Mouse (Mus musculus): ENCODE measurements around the gene Nnat. TPM values are rescaled to one million over a fixed set of nuclear protein-coding genes. Genes with fewer than 3 reads are reported as not detected.
"Not testable (repeated sequence)": the region's sequence is repeated elsewhere in the genome, so short reads cannot be mapped to it uniquely, and the experiment has no call there.

The Nnat gene
- polyA plus RNA-seq, 1 experiment: 25.3 TPM

GRCm38 (mm10) chr2:157571224-157571832, 11.4 kb downstream of the Nnat start, which contains the start of gene Blcap:
Gene Blcap (minus strand): TSS chr2:157571274.
- TF ChIP-seq CTCF (IDR thresholded peaks at IDR 0.05; ENCODE audit: insufficient read depth, low read length) (peak; percentile 45; the same call in 1 of the 2 replicates), POLR2A (IDR thresholded peaks at IDR 0.05; ENCODE audit: borderline replicate concordance, extremely low read depth, low read depth, low read length) (no peak)
- WGBS: 6% methylated on average over 6 of the region's 6 CpGs
- peak; percentile 58 for DNase-seq
- Histone ChIP-seq H3K4me1 (ENCODE audit: control insufficient read depth, insufficient read depth, low read length) (peaks cover 4% of the 10 kb centered on the region; the same call in 1 of the 2 replicates), H3K4me3 (replicated peaks; ENCODE audit: extremely low read depth, low read depth, low read length) (no peak within 1 kb of the TSS)

DNA sequence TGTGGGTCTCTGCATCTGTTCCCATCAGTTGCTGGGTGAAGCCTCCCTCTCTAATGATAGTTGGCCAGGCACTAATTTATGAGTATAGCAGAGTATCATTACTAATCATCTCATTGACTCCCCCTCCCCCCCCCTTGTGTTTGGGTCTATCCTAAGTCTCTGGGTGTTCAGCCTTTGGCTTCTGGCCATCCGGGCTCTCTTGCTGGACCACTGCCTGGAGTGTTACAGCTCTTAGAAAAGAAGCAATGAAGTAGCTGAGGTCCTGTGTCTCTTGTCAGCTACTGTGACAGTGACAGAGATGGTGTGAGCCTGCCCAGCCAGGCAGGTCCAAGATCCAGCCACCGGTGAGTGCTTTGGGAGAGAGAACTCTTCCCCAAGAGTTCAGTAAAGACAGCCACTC, 12.9 kb downstream of the Nnat start:
- Histone ChIP-seq H3K4me1 (ENCODE audit: control insufficient read depth, insufficient read depth, low read length) (no peaks in the 10 kb centered on the region), H3K4me3 (replicated peaks; ENCODE audit: extremely low read depth, low read depth, low read length) (no peak overlapping the region)
- peak; percentile 0 for DNase-seq
- TF ChIP-seq CTCF (IDR thresholded peaks at IDR 0.05; ENCODE audit: insufficient read depth, low read length) (no peak), POLR2A (IDR thresholded peaks at IDR 0.05; ENCODE audit: borderline replicate concordance, extremely low read depth, low read depth, low read length) (no peak)
- WGBS: 47% methylated on average over 2 of the region's 2 CpGs

GRCm38 (mm10) chr2:157585351-157585750, 25.5 kb downstream of the Nnat start:
- H3K4me1 ChIP-seq (ENCODE audit: control insufficient read depth, insufficient read depth, low read length): not testable (repeated sequence)

DNA sequence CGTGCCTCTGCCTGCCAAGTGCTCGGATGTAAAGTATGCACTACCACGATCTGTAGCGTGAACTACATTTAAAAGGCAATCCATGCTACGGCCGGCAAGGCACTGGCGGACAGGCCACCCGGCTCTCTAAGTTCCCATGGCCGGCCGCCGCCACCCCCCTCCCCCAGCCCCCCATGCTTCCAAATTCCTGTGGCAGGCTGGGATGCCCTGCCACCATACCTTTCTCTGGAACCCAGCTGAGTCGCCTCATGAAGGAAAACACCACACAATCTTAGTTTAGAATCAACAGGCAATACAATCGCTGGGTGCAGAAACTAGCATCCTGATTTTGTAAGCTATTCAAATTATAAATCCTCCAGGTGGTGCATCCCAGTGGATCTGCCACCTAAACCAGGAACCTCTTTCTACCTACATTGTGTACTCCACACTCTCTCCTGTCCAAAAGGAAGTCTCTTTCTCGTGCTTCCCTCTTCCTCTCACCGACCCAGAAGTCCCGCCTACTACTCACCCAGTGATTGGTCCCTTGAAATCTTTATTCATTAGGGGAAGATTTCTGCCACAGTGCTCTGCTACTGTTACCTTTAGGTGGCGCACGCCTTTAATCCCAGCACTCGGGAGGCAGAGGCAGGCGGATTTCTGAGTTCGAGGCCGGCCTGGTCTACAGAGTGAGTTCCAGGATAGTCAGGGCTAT, 37.1 kb downstream of the Nnat start:
- no peak for DNase-seq
- Histone ChIP-seq H3K4me3 (replicated peaks; ENCODE audit: extremely low read depth, low read depth, low read length) (no peak overlapping the region), H3K4me1 (ENCODE audit: control insufficient read depth, insufficient read depth, low read length) (no peaks in the 10 kb centered on the region)
- WGBS: 58% methylated on average over 22 of the region's 22 CpGs
- TF ChIP-seq CTCF (IDR thresholded peaks at IDR 0.05; ENCODE audit: insufficient read depth, low read length): no peak
- TF ChIP-seq POLR2A (IDR thresholded peaks at IDR 0.05; ENCODE audit: borderline replicate concordance, extremely low read depth, low read depth, low read length): no peak

More at GRCm38 (mm10) chr2:157585351-157585750, 25.5 kb downstream of the Nnat start:
- 38% methylated on average over 7 of the region's 7 CpGs for whole genome bisulfite sequencing
- DNase-seq; H3K4me3 ChIP-seq (replicated peaks; ENCODE audit: extremely low read depth, low read depth, low read length): not testable (repeated sequence)

GRCm38 (mm10) chr2:157601435-157601839, 41.6 kb downstream of the Nnat start:
- DNase-seq: no peak
- no peak overlapping the region for H3K4me3 ChIP-seq (replicated peaks; ENCODE audit: extremely low read depth, low read depth, low read length)
- WGBS: 38% methylated on average over 6 of the region's 6 CpGs
- TF ChIP-seq POLR2A (IDR thresholded peaks at IDR 0.05; ENCODE audit: borderline replicate concordance, extremely low read depth, low read depth, low read length): no peak
- TF ChIP-seq CTCF (IDR thresholded peaks at IDR 0.05; ENCODE audit: insufficient read depth, low read length): no peak
- H3K4me1 ChIP-seq (ENCODE audit: control insufficient read depth, insufficient read depth, low read length): no peaks in the 10 kb centered on the region

DNA sequence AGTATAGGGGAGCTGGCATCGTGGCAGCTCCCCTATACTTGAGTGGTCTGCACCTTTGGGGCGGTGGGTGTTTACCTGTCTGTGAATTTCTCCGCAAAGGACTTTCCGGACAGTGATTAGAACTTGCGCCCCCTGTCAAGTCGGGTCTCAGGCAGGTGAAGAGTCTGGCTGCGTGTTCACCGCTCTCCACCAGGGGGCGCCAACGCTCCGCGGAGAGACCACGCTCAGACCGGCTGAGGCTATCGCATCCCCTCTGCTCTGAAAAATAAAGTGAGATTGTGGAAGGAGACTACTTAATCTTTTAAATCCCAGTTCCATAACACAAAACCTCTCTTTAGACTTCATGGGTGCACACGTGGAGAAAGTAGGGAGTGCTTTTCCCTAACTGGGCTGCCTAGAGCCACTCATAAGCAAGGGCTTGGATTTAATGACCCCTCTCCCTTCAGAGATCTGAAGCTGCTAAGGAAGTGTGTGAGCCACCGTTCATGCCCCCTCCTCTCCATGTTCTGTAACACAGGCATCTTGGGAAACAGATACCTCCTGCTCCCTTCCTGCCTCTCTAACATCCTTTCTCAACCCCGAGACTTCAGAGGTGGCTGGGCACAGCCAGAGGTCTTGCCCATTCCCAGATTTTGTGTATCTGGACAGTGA, 45.3 kb downstream of the Nnat start:
- 7% methylated on average over 18 of the region's 18 CpGs for WGBS
- TF ChIP-seq POLR2A (IDR thresholded peaks at IDR 0.05; ENCODE audit: borderline replicate concordance, extremely low read depth, low read depth, low read length) (no peak), CTCF (IDR thresholded peaks at IDR 0.05; ENCODE audit: insufficient read depth, low read length) (peak; percentile 88)
- Histone ChIP-seq H3K4me3 (replicated peaks; ENCODE audit: extremely low read depth, low read depth, low read length) (no peak overlapping the region), H3K4me1 (ENCODE audit: control insufficient read depth, insufficient read depth, low read length) (no peaks in the 10 kb centered on the region)
- DNase-seq: peak; percentile 74

GRCm38 (mm10) chr2:157607542-157608236, 47.8 kb downstream of the Nnat start:
- no peaks in the 10 kb centered on the region for H3K4me1 ChIP-seq (ENCODE audit: control insufficient read depth, insufficient read depth, low read length)
- no peak overlapping the region for H3K4me3 ChIP-seq (replicated peaks; ENCODE audit: extremely low read depth, low read depth, low read length)
- no peak for DNase-seq
- 35% methylated on average over 9 of the region's 9 CpGs for WGBS
- TF ChIP-seq POLR2A (IDR thresholded peaks at IDR 0.05; ENCODE audit: borderline replicate concordance, extremely low read depth, low read depth, low read length) (no peak), CTCF (IDR thresholded peaks at IDR 0.05; ENCODE audit: insufficient read depth, low read length) (no peak)

DNA sequence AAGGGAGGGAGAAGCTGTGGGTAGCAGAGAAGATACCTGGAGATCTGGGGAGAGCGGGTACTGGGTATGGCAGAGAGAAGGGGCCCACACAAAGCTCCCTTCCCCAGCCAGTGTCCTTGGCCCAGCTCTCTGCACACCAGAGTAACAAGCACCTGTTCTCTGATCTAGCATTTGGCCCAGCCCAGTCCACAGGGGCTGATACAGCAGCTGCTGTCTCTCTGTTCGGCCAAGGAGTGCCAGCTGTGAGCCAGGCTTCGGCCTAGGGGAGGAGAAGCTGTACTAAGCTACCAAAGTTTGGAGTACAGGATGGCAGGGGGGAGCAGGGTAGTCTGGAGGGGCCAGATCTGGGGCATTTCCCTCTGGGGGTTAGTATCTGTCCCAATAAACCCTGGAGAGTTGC, 51.9 kb downstream of the Nnat start:
- H3K4me3 ChIP-seq (replicated peaks; ENCODE audit: extremely low read depth, low read depth, low read length): no peak overlapping the region
- no peaks in the 10 kb centered on the region for H3K4me1 ChIP-seq (ENCODE audit: control insufficient read depth, insufficient read depth, low read length)
- no peak for DNase-seq
- WGBS: 66% methylated on average over 3 of the region's 3 CpGs
- TF ChIP-seq POLR2A (IDR thresholded peaks at IDR 0.05; ENCODE audit: borderline replicate concordance, extremely low read depth, low read depth, low read length): no peak
- TF ChIP-seq CTCF (IDR thresholded peaks at IDR 0.05; ENCODE audit: insufficient read depth, low read length): no peak

Other genes with a start within 250 kb of the Nnat start
- gene Ghrh, start 212.6 kb upstream of the Nnat start, polyA plus RNA-seq (2012; rRNA removed): not detected in 2 replicates
- 85.5 and 108 TPM in 2 replicates for gene Manbal, start 192.5 kb upstream of the Nnat start, polyA plus RNA-seq (2012; rRNA removed)
- gene Src, start 141.6 kb upstream of the Nnat start, polyA plus RNA-seq (2012; rRNA removed): 59.8 and 62.3 TPM in 2 replicates
- 41.3 and 49.3 TPM in 2 replicates for gene Blcap, start 11.2 kb downstream of the Nnat start, polyA plus RNA-seq (2012; rRNA removed)
- gene Ctnnbl1, start 177.3 kb downstream of the Nnat start, polyA plus RNA-seq (2012; rRNA removed): 13.6 and 27.0 TPM in 2 replicates

Measured in lung, adult 2 months (tissue).